Mouse (Mus musculus): ENCODE measurements around the gene Gm36210.
"Not testable (repeated sequence)": the region's sequence is repeated elsewhere in the genome, so short reads cannot be mapped to it uniquely, and the experiment has no call there.

Gm36210 gene

GRCm38 (mm10) chr7:4878186-4878585 is 28.1 kb downstream of the Gm36210 start:
- DNase-seq: peak; percentile 48 to 61

DNA sequence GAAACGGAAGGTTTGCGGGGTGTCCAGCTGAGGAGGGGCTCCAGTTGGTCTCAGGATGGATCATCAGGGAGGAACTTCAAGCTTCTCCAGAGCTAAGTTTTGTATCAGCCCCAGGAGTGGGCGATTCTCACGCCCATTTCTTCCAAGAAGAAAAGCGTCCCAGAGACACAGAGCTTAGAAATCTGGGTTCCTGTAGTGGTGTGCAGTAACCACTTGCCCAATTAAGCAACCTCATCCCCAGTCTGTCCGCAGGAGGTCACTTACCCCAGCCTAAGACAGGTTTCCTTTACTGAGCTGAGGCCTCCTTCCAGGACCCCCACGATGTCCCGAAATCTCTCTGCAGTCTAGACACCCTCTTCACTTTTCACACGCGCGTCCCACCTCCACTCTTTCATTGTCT is 29.1 kb downstream of the Gm36210 start:
- DNase-seq: peak in 1 of 2 experiments; percentile 19

DNA sequence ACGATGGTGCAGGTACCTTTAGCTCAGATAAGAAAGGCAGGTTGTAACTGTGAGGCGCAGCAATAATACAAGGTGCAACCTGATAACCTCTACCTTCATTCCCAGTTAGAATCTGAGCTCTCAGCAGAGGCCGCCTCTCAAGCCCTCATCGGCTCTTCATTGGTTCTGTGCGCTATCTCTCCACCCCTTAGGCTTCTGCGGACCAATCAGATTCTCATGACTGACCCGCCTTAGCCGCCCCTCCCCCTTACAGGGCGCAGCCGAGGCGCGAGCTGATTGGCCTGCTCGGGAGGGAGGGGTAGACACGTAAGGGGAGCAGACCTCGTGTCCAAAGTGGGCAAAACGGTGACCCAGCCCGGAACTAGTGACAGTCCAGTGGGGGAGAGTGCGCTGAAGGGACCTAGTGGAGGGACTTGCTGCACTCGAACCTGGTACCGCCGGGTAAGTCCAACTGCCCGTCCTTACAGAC is 29.5 kb downstream of the Gm36210 start, which contains the start of gene Isoc2a:
Gene Isoc2a, plus strand, starts transcription at position 401 of the 469 bp plus-strand sequence.
- DNase-seq: peak; percentile 83 to 84

DNA sequence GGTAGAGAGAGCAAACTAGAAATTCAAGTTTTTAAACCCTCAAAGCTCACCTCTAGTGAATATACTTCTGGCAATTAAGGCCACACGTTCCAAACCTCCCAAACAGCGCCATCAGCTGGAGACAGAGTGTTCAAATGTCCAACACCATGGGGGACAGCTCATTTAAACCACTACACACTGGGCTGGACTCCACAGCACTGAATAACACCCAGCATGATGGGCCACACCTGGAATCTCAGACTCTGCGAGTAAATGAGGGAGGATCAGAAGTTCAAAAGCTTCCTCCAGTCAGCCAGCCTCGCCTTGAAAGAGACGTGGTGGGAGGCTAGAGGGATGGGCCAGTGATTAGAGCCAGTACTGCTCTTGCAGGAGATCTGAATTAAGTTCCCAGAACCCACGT is 36.2 kb downstream of the Gm36210 start, which contains the start of gene Isoc2b:
Gene Isoc2b, minus strand, starts transcription at position 126 of the 400 bp plus-strand sequence.
- DNase-seq: no peak

DNA sequence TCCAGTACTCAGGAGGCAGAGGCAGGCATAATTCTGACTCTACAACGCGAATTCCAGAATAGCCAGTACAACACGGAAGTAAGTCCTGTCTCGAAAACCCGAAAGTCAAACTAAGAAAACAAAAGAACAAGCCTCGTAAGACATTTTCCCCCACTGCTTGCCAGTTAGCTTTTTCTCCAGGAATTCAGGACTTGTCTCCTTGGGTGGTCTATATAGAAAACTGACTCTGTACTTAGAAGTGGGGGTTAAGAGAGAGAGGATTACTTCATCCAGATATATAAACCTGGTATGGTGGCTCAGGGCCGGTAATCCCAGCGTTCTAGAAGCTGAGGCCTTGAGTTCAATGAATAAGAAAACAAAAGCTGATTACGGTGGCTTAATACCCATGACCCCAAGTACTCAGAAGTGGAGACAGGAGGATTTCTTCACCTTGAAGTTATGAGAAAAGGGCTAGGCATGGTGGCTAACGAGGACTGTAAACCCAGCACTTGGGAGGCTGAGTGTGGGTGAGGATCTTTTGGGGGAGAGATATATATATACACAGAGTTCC is 39.6 kb downstream of the Gm36210 start:
- DNase-seq: peak in 1 of 2 experiments; percentile 14

- peak; percentile 89 to 93 for DNase-seq
Measured at GRCm38 (mm10) chr7:4865579-4866493, 40.5 kb downstream of the Gm36210 start.

DNA sequence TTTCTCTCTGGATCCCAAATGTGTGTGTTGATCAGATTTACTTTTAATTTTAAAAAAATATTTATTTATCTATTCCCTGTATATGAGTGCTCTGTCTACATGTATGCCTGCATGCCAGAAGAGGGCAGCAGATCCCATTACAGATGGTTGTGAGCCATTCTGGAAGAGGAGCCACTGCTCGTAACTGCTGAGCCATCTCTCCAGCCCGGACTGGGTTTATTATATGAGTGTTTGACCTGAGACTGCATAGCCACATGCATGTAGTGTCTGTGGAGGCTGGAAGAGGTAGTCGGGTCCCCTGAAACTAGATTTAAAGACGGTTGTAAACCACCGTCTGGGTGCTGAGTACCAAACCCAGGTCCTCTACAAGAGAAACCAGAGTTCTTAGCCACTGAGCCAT is 41.2 kb downstream of the Gm36210 start:
- DNase-seq: peak; percentile 50 to 53

- DNase-seq: no peak
Measured at GRCm38 (mm10) chr7:4864130-4864845, 42.0 kb downstream of the Gm36210 start.

GRCm38 (mm10) chr7:4863541-4864080 is 42.7 kb downstream of the Gm36210 start:
- no peak for DNase-seq

GRCm38 (mm10) chr7:4863041-4863440 is 43.3 kb downstream of the Gm36210 start:
- DNase-seq: no peak

DNA sequence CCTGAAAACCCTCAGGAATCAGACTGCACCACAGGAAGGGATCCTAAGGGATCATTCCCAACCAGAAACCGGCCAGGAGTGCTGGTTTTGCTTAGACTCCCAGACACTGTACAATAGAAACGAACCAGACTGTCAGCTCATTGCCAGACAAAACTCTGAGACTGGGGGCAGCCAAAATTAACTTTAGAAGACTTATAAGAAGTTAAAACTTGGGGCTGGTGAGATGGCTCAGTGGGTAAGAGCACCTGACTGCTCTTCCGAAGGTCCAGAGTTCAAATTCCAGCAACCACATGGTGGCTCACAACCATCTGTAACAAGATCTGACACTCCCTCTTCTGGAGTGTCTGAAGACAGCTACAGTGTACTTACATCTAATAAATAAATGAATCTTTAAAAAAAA is 45.4 kb downstream of the Gm36210 start:
- not testable (repeated sequence) for DNase-seq

DNA sequence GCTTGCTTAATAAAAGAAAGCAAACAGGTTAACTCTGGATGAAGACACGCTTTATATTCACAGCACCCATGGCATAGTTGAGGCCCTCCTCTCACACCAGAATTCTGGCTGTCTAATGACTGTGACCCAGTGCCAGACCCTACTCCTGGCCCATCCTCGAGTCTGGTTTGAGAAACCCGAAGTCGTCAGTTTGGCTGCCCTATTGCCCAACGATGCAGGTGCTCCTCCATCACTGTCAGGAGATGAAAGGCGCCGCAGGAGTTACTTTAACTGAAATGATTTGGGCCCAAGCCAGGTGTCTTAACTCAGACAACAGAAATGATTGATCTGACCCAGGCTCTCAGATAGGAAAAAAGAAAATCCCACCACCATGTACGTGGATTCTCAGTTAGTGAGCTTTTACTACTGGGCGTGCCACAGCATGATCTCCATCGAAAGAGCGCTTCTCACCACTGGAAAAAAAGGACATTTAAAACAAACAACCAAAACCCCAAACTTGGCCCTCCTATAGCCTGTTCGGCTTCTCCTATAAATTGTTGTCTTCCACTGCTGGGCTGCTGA is 46.8 kb downstream of the Gm36210 start:
- no peak for DNase-seq

- no peak for DNase-seq
Measured at GRCm38 (mm10) chr7:4857321-4857720, 49.0 kb downstream of the Gm36210 start.

DNA sequence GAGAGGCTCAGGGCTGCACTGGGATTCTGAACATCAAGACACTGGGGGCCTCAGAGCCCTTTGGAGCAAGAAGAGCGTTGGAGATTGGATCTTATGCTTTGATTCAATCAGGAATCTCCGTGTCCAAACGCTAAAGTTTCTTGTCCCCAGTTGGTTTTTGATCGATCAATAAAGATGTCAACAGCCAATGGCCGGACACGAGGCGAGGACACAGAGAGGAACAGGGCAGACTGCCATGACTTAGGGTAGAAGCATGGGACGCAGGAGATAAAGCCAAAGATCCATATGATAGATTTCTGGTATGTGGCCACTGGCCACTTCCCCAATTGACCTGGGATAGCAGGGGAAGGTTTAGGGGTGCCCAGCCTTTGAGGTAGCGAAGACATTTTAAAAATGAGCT is 49.8 kb downstream of the Gm36210 start:
- DNase-seq: no peak

DNA sequence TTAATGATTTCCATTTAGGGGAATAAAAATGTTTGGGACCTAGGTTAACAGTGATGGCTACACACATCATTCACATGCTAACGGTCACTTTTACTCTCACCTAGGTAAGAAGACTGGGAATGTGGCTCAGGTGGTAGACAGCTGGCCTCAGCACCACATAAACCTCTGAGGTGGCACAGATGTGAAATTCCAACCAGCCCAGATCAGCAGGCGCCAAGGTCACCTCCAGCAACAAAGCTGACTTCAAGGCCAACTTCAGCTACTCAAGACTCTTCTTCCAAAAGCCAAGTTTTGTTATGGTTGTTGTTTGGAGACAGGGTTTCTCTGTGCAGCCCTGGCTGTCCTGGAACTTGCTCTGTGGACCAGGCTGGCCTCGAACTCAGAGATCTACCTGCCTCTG is 52.7 kb downstream of the Gm36210 start:
- DNase-seq: no peak

DNA sequence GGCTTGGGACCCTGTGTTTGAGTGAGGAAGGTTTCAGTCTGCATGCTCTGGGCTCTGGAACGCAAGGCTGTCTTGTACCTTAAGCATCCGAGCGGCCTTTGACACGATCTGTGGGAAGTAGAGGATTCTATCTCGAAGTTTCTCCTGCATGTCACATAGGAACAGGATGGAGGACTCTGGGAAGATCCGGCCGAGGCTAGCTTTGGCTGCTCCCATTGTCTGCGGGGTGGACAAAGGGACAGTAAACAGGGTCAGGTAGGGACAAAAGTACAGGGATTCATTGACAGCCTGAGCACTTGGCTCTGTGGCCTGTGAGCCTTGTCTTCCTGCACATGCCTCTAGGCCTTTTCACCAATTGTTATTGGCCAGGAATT is 55.0 kb downstream of the Gm36210 start:
- no peak for DNase-seq

DNA sequence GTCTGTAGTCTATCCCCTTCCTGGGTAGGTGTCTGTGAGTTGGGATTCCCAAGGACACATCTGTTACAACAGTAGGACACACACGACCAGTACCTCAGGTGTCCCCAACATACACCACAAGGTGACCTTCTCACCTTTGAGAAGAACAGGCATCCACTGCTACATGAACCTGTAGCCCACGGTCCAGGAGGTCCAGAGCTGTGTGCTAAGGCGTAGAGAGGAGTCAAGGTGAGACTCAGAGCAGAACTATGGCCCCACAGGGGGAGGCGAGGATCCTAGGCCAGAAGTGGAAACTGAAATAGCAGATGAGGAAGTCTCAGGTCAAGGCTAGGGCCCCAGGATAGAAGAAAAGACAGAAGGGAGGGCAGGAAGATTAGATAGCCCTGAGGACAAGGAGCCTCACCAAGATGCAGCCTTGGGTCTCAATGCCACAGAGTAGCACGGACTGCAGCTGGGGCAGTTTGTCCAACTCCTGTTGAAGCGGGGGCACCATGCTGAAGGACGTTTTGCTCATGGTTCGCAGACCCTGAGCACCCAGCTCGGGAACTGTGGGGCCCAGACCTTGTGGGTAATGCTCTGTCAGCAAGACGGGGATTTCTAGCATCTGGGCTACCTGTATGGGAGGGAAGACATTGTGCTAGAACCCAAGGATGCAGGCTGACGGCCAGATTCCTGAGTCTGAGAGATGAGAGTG is 55.5 kb downstream of the Gm36210 start:
- DNase-seq: no peak

DNA sequence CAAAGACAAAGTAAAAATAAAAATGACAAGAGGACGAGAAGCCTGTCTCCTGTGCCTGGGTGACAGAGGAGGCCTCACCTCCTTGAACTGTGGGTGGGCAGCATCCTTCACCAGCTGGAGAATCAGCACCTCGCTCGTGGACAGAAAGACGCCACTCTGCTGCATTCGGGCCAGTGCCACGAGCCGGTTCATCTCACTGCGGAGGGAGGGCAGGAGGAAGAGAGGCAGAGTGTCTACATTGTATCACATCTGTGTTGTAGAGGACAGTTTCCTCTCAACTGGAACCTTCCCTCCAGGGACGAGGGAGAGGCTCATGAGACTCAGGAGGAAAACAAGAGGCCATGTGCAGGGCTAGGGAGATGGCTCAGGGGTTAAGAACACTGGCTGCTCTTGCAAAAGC is 56.9 kb downstream of the Gm36210 start:
- no peak for DNase-seq

Measured in B cell, adult 2 months (primary cell).